Mouse (Mus musculus) ovary, postnatal 36 days (tissue): ENCODE measurements around the gene Aldh2.
A peak's percentile ranks its signal among the peaks of the same experiment; 100 is the strongest.
"Not testable (repeated sequence)": the region's sequence is repeated elsewhere in the genome, so short reads cannot be mapped to it uniquely, and the experiment has no call there.

ENCODE experiments used
- DNase-seq: peaks from one replicate; pipeline ENCODE4 v3.0.0; 2022; ENCODE audit warnings: low spot score, mixed read lengths

The Aldh2 gene

DNA sequence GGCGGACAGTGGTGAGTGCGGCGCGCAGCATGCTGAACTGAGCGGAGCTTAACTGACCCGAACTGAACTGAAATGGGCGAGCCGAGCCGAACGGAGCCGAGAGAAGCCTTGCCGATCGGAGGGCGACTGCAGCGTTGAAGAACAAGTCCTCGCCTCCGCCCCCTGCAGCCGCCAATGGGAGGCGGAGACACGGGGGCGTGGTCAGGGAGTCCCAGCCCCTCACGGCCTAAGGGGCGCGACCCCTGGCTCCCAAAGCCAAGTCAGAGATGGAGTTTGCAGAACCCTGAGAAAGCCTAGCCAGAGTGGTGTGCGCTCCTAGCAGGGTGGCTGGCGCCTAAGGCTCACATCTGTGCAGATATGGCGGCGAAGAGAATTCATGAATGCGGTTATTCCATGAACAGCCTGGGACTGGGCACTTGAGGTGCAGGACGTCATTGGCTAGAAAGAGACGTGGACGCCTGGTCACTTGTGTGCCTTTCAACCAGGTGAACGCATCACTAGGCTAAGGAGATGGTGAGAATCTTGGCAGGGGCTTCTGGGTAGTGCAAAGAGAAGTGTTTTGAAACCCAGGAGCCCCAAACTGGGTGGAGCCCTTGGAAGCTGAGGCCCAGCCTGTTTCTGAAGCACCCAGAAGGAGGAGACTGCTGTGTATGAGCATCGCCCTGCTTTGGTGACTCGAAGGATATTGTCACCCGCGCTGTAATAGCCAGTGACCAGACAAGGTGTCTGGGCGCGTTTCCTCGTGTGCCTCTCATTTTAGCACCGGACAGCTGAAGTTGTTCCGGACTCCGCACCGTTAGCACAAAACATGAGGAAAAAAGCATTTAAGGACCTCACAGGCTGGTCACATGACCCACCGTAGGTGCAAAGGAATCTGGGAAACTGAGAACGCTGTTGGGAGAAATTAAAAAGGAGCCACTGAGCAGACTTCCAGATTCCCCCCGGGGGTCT is at the start of gene Aldh2:
Gene Aldh2, minus strand, starts transcription at position 374 of the 951 bp plus-strand sequence.
- DNase-seq, result peak; percentile 88

- DNase-seq, result no peak
Observed at GRCm38 (mm10) chr5:121639601-121640000, 46.0 kb upstream of the Aldh2 start.

- DNase-seq, result no peak
Observed at GRCm38 (mm10) chr5:121637296-121637695, 43.7 kb upstream of the Aldh2 start.

- no peak for DNase-seq
Observed at GRCm38 (mm10) chr5:121634668-121635067, 41.0 kb upstream of the Aldh2 start.

DNA sequence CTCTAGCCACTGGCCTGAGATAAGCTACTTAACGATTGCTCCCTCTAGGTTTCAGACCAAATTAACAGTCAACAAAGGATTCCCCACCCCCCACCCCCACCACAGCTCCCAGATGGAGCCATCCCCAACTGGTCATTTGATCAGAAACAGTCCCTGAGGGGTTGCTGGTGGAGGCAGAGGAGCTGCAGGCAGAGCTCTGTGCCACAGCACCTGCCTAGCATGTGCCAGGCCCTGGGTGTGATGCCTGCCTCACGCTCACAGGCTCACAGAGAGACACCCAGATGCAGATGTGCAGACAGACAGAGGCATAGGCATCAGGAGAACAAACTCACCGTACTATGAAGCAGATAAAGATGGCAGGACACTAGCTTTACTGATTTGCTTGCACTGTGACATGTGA is 39.2 kb upstream of the Aldh2 start:
- no peak for DNase-seq

DNA sequence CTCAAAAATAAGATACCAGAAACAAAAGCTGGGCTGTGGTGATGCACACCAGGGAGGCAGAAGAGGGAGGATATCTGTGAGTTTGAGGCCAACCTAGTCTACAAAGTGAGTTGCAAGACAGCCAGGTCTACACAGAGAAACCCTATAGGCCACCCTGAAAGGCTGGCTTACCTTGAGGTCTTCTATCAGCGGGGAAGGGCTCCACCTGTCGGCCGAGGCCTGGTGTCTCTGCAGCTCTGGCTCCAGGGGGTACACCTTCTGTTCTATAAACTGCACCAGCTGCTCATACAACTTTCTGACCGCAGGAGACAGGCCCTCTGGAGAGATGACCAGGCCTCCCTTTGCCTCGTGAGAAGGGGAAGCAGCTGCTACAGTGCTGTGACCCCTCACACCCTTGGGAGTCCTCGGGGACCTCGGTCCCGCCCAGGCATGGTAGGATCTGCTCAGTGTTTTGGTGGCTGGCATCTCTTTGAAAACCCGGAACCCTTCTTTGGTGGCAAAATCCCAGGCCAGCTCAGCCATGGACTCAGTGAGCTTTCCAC is 37.6 kb upstream of the Aldh2 start:
- not testable (repeated sequence) for DNase-seq

DNA sequence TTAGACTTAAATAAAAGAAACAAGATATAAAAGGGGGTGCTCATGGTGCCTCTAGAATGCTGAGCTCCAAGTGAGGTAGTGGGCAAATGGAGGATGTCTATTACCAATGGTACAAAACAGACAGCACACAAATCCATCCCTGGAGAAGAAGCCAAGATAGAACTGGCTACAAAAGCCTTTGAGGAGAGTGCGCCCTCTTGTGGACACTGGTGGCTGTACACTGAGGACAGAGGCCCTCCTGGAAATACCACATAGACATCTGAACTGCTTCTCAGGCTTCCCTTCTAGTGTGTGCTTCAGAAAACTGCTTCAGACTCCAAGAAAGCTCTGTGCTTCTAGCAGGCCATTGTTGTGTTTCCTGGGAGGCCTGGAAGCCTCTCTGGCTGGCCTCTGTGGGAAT is 34.2 kb upstream of the Aldh2 start:
- DNase-seq, result peak; percentile 68

GRCm38 (mm10) chr5:121623241-121623640 is 29.6 kb upstream of the Aldh2 start:
- DNase-seq, result no peak

DNA sequence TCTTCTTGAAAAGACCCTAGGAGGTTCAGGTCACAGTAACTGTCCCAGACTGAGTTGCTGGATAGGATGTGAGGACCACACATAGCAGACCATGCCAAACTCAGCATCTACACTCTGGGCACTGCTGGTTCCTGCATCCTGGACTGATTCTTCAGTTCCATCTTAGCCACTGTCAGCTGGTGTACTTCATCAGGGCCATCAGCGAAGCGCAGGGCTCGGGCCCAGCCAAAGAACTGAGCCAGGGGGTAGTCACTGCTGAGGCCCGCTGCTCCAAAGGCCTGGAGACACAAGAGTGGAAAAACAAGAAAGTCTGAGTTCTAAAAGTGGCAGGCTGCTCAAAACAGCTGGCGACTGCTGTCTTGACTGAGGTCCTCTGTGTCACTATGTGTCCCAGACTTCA is 27.5 kb upstream of the Aldh2 start:
- DNase-seq, result no peak

DNA sequence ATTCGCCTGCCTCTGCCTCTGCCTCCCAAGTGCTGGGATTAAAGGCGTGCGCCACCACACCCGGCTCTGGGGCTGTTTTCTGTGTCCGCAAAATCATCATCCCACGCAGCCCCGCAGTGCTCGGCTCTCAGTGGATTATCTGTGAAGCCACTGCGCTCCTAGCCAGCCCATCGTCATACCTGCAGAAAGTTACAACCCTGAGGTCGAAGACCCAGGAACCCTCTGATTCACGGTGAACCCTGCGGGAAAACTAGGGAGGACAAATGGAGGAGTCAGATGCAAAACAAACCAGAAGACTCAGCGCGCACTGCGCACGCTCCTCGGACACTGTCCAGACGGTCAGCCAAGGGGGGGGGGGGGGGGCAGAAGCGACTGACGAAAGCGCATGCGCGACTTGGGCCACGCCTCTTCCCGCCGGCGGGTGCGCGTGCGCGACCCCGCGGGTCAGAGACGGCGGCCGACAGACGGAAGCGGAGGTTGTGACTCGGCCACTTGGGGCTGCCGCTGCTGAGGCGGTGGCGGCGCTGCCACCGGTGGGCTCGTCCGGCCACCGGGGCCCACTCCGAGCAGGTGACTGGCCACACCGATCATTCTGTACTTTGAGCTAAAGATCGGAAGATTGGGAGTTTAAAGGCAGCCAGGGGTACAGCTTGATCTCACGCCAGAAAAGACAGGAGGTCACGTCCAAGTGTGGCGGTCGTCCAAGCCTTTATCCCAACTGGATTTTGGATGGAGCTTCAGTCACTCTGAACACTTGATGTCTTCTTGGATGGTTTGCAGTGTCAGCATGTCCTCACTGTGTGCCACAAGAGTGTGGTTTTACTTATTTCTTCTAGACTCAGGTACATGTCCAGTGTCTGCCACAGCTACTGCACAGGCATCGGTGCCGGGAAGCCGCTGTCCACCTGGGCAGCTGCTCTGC is 25.2 kb upstream of the Aldh2 start, which contains the start of gene Acad12:
Gene Acad12, minus strand, starts transcription at position 347 of the 922 bp plus-strand sequence.
- DNase-seq, result peak; percentile 85

GRCm38 (mm10) chr5:121614921-121615320 is 21.3 kb upstream of the Aldh2 start:
- DNase-seq, result not testable (repeated sequence)

DNA sequence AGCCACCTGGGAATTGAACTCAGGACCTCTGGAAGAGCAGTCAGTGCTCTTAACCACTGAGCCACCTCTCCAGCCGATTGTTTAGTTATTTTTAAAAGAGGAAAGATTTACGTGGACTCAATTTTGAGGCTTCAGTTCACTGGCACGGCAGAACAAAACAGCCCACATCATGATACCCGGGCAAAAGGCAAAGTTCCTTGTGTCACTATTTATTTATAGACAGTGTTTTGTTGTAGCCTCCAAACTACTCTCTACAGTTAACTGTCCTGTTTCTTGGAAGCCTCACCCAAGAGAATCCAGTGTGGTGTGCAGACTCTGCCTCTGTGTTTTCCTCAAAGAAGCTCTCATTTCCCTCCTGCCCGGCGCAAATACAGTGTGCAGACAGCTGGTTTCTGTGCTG is 18.4 kb upstream of the Aldh2 start:
- DNase-seq, result no peak

DNA sequence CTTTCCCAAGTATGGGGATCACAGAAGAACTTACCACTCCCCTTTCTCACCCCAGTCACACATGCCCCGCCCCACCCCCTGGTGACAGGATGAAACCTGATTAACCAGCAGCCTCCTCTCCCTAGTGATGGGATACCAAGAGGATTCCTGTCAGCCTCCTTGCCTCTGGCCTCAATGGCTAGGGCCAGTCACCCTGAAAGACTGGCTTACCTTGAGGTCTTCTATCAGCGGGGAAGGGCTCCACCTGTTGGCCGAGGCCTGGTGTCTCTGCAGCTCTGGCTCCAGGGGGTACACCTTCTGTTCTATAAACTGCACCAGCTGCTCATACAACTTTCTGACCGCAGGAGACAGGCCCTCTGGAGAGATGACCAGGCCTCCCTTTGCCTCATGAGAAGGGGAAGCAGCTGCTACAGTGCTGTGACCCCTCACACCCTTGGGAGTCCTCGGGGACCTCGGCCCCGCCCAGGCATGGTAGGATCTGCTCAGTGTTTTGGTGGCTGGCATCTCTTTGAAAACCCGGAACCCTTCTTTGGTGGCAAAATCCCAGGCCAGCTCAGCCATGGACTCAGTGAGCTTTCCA is 16.0 kb upstream of the Aldh2 start:
- not testable (repeated sequence) for DNase-seq

DNA sequence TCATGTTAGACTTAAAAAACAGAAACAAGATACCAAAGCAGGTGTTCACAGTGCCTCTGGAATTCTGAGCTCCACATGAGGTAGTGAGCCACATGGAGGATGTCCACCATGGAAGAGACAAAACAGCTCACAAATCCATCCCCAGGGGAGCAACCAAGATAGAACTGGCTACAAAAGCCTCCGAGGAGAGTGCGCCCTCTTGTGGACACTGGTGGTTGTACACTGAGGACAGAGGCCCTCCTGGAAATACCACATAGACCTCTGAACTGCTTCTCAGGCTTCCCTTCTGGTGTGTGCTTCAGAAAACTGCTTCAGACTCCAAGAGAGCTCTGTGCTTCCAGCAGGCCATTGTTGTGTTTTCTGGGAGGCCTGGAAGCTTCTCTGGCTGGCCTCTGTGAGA is 12.5 kb upstream of the Aldh2 start:
- peak; percentile 75 for DNase-seq

- not testable (repeated sequence) for DNase-seq
Observed at GRCm38 (mm10) chr5:121603815-121604214, 10.2 kb upstream of the Aldh2 start.

- DNase-seq, result peak; percentile 88
Observed at GRCm38 (mm10) chr5:121601547-121602299, 8.1 kb upstream of the Aldh2 start.

- no peak for DNase-seq
Observed at GRCm38 (mm10) chr5:121598871-121599610, 5.4 kb upstream of the Aldh2 start.

DNA sequence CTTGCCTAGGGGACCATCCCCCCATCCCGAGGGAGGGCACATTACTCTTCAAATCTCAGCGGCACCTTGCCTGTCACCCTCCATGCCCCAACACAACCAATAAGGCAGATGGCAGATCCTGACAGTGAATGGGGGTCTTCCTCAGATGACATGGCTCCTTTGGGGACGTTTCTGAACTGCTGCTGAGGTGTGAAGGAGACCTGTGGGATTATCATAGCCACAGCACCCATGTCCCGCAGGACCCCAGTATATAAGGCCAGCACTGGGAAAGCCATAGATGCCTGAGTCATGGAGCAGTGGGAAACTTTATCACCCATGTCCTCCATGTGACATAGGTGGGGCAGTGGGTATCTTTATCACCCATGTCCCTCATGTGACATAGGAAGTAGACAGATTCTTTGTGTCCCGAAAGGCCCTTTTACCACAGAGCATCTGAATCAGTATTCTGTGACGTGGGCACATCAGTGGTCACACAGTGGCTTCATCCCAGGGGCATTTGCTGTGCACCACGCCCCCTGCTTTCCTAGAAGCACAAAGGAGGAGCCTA is 4.4 kb upstream of the Aldh2 start:
- no peak for DNase-seq

GRCm38 (mm10) chr5:121597332-121597731 is 3.7 kb upstream of the Aldh2 start:
- no peak for DNase-seq

DNA sequence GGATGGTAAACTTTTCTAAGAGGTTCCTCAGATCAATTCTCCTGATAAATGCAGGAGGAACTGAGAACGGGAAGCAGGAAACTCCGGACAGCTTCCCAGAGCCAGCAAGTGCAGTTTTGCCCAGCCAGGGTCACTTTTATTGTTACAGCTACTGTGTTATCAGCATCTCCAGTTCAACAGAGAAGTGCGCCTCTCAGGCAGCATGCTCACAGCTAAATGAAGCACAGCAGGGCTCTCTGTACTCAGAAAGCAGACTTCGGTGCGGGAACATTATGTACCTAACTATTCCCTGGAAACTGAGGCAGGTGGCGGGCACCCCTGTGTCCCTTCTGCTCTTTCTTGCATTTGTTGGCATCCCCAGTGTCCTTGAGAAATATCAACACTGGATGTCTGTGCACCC is 2.6 kb upstream of the Aldh2 start:
- no peak for DNase-seq
